ENCODE assay signal across 17 mouse cellular contexts in genomic region chr5:100437086-100437485, GRCm38 (mm10). TPM values are rescaled to one million over a fixed set of nuclear protein-coding genes. Genes with fewer than 3 reads are reported as not detected.
DNase-seq lines count a peak whose midpoint lies in the region; ATAC-seq and TF ChIP-seq lines count a peak whose summit lies in the region.
"Had no signal": no experiment of that assay in that cellular context is flagged by ENCODE, and none has a peak within 500 bp of the region (broad histone marks: within the 10 kb centered on the region; RNA-seq: fewer than 3 reads in every experiment).

No protein-coding gene starts in this region.

- peak; percentile 16 for DNase-seq in CD4-positive, CD25-positive, alpha-beta regulatory T cell, adult 2 months (ENCODE audit: low read depth, low spot score)
- DNase-seq in layer of hippocampus, adult 2 months (ENCODE audit: low spot score in 2 of 2): no peak
- no peak for DNase-seq in layer of hippocampus, adult 11-12 months (ENCODE audit: low spot score)
- peak; percentile 28 for DNase-seq in 3T3-L1 (ENCODE audit: low read depth, low spot score)
- no peak for DNase-seq in brain, embryonic 14.5 days (ENCODE audit: low read depth)
- DNase-seq in thymus, postnatal 0 days (ENCODE audit: low spot score): no peak
- no peak for DNase-seq in thymus, postnatal 25 days
- DNase-seq: cerebellum, postnatal 10 days; gastrocnemius, postnatal 10 days; kidney, postnatal 36 days; liver, embryonic 13.5 days had no signal

- no peak for TF ChIP-seq POLR2A in brain, embryonic 14.5 days (IDR thresholded peaks at IDR 0.05; ENCODE audit: borderline replicate concordance, extremely low read depth, insufficient read depth, insufficient read length, poor library complexity, severe bottlenecking)

- no peak overlapping the region for H3K4me3 ChIP-seq in layer of hippocampus, adult 2 months
- H3K4me3 ChIP-seq: erythroblast, embryonic 14.5 days; heart, embryonic 13.5 days; hindbrain, embryonic 10.5 days; intestine, embryonic 15.5 days; liver, embryonic 13.5 days; midbrain, embryonic 15.5 days had no signal

- no peak for ATAC-seq in CD4-positive, CD25-positive, alpha-beta regulatory T cell, adult 4 months
- ATAC-seq: intestine, embryonic 15.5 days; midbrain, embryonic 15.5 days had no signal

- TF ChIP-seq CTCF in layer of hippocampus, adult 2 months (conservative IDR thresholded peaks at IDR 0.05): peak; percentile 41
- peak; percentile 18; the same call in 1 of the 2 replicates for TF ChIP-seq CTCF in brain, embryonic 14.5 days (IDR thresholded peaks at IDR 0.05; ENCODE audit: borderline replicate concordance, extremely low read depth, insufficient read depth, insufficient read length)

- H3K27ac ChIP-seq in layer of hippocampus, adult 2 months: no peak overlapping the region
- H3K27ac ChIP-seq: heart, embryonic 13.5 days; hindbrain, embryonic 10.5 days; intestine, embryonic 15.5 days; liver, embryonic 13.5 days; midbrain, embryonic 15.5 days had no signal

RNA-seq across cellular contexts. Expression of gene Sec31a, which starts 21.1 kb away (rescaled TPM):
- 100 to 1,000 TPM in 1 of 2 experiments, 10 to 100 TPM in 1; 92.6 to 140 TPM for polyA plus RNA-seq in CD4-positive, CD25-positive, alpha-beta regulatory T cell, adult 4 months (2017; shearing (Covaris generic))
- 100 to 1,000 TPM; 103 to 106 TPM for total RNA-seq in layer of hippocampus, adult 2 months (2021)
- 149 and 171 TPM in 2 replicates for polyA plus RNA-seq in brain, embryonic 14.5 days (2012; rRNA removed)
- 75.0 and 79.4 TPM in 2 replicates for polyA plus RNA-seq in thymus, postnatal 0 days (2015; fragmentation: Nextera tagmentation; extraction: Ambion mirVana)

Comparison
In these comparisons a context has a peak if more than half of its experiments do, and no peak if none do; other contexts are left out.
1. DNase-seq: peak in CD4-positive, CD25-positive, alpha-beta regulatory T cell, adult 2 months (single experiment) and 3T3-L1 (single experiment); none in layer of hippocampus, adult 2 months (0 of 2), layer of hippocampus, adult 11-12 months (single experiment), brain, embryonic 14.5 days (single experiment), thymus, postnatal 0 days (single experiment) and thymus, postnatal 25 days (single experiment).